Mouse (Mus musculus) hematopoietic stem cell, adult 5-6 weeks (primary cell): ENCODE measurements at regions not wholly inside any gene's neighbourhood (a gene's known extent, or its start where the extent isn't known, plus 50 kb on each side); places are given as distances from the start of the nearest gene placed in this dataset.
A peak's percentile ranks its signal among the peaks of the same experiment; 100 is the strongest.

Experiments
- ATAC-seq, 2 experiments: fragments of 125-278 bp in 1 of 2; replicated peaks in 1 of 2; 2 replicates each; pipeline ENCODE4 v1.8.0; 2016 to 2017; ENCODE audit warnings: inconsistent platforms in 2 of 2, mild to moderate bottlenecking in 2 of 2, moderate number of reproducible peaks in 2 of 2, low read depth in 1 of 2, moderate TSS enrichment in 1 of 2; ENCODE audit not compliant: low FRiP score in 2 of 2, poor library complexity in 2 of 2, severe bottlenecking in 2 of 2, insufficient read depth in 1 of 2, low TSS enrichment in 1 of 2

DNA sequence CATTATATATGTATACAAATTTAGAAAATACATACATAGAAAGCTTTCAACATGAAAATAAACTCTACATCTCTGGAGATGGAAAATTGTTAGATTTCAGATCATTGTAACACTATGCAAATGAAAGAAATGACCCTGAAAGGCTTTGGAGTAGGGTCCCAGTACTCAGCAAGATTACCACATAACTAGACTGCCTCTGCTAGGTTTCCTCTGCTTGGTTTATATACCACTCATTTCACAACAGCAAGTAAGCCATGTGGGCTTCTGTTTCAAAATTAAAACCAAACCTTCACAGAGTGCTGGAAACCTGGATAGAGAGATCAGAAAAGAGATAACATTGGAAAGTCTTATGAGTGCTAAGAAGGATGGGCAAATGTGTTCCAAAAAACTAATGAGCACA is 600.1 kb downstream of the Ptprc start:
- ATAC-seq: no peak

DNA sequence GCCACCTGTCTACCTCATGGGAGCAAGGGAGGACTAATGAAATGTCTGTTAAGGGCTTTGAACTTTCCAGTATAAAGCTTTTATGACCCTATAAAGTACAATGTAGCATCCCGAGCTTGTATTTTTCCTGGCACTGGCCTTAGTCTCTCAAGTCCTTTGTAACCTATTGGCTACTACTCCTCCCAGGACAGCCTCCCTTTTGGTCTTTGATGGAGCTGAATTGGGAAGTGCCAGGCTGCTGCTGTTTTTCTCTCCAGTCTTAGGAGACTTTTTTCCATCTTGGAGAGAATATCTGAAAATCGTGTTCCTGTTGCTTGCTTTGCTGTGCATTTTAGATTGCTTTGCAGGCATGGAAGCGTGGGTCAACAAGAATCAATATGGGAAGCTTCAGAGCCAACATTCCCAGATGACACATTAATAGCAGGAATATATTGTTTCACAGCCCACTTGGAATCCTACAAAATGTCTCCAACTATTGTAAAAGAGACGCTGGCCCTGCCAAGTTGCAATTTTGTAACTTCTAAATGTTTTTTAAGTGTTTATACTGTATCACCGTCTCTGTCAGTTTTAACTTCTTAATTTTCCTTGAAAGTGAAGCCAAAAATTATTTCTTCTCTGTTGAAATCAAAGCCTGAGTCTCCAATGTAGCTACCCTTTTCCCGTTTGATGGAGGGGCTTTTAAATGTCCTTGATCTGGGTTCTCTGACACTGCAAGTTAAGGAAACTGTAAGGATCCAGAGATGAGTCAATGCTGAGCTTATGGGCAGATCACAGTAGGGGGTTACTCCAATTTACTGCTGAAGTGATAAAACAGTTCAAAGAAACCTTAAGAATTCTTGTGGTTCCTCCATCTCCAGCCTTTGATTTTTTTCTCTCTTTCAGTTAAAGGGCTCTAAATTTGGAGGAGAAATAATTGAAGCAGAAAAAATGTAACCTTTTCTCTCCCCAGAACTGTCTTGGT is 603.3 kb downstream of the Ptprc start:
- ATAC-seq: no peak

DNA sequence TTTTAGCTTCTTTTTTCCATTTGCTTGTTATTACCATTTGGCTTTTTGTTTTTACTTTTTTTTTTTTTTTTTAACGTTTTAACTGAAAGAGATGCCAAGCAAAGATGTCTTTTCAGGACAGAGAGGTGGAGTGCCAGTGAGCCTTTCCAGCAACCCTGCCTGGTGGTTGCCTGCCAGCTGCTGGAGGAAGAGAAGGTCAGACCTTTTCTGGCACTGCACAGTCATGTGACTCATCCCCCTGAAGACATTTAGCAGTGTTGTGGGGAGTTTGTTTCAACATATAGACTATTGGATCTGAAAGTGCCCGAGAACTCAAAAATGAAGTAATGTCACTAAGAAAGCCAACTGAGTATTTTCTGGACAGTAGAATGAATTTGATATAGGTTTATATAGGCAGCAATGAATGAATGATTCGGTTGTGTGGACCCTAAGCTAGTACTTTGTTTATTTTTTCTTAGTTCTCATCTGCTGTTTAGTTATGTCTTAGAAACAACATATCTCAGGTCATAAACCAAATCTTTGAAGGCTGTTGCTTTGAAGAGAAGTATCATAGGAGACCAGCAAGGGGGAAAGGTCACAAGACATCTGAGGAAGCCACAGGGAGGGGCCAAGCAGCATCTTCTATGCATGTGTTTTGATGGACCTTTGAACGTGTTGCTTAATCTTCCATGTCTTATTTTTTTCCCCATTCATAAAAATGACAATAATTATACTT is 604.2 kb downstream of the Ptprc start:
- ATAC-seq: no peak

DNA sequence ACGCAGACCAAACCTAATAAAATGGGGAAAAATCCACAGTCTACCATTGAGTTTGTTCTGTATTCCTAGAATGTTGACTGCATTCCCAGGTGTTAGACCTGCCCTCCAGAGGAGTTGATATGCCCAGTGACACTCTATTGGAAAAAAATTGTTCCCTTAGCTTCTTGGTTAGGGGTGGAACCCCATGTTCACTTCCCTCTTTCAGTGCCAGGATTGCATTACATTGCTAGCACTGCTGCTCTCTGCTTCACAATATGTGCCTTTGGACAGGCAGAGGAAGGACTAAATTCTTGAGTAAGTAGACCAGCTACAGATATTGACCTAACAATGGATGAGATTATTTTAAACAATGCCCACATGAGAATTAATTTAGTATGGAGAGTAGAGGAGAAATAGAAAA is 607.3 kb upstream of the Nr5a2 start:
- no peak for ATAC-seq

DNA sequence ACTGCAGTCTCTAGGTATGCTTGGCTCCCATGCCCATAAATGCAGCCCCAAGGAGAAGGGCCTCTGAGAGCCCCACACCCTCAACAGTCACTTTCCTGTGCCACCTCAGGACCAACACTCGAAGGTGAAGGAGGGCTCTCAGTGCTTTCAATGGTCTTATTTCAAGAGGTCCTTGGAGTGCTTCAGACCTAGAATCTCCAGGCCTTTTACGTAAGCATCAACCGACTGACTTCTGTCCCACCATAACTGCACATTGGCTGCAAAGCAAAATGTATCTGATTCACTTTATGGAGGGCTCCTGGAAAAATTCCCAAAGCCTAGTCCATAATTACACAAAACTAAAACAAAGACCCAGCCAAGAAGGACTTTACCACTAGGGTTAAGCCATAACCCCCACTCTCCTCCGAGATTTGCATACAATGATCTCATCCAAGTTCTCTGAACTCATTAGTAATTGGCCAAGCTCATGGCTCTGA is 605.4 kb upstream of the Nr5a2 start:
- ATAC-seq: no peak

DNA sequence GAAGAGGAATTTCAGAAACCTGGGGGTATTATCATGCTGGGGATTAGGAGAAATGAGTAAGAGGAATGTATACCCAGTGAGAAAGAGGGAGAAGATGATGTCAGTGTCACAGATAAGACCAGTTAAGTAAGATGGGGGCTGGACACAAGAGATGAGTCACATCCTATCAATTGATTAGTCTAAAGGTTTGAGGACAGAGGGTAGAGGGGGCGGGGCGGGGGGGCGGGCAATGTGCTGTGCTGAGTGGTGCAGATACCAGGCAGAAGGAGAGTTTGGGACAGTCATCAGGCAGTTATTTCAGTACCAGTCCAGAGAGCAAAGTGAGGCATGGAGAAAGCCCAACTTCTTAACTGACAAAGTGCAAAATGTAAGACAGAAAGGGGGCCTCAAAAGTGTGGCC is 601.4 kb upstream of the Nr5a2 start:
- ATAC-seq: no peak

DNA sequence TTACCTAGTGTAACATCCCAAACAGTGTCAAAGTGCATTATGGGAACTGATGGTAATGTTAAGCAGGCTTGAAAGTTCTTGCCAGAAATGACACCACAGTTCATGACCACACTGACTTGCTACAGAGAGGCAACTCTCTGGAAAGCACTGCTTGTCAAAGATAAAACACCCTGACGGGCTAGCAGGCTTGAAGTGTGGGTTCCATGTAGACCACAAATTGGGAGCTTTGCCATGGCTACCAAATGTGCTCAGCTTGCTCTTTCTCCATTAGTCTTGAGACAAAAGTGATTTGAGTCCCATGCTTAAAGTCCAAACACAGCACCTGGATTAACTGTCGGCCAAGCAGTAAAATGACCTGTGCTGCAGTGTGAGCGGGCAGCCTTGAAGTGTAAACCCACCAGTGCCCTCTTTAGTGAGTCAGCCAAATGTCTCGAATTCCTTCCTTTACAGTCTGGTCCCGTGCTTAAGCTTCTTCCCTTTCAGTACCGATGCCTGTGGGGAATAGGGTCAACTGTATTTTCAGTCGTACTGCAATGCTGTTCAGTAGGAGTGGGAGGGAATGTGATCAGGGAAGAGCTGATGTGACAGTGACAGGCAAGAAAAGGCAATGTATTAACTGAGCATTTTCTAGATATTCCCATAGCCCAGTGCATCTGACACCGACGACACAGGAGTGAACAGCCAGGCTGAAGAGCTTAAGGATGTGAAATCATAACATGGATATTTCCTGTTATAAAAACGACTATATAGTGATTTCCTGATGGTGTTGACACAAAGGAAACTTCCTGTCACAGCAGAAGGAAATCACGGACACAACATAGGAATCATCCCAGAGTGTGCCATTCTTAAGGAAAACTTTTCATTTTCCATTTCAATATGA is 600.4 kb upstream of the Nr5a2 start:
- ATAC-seq: peak; percentile 99 to 100

DNA sequence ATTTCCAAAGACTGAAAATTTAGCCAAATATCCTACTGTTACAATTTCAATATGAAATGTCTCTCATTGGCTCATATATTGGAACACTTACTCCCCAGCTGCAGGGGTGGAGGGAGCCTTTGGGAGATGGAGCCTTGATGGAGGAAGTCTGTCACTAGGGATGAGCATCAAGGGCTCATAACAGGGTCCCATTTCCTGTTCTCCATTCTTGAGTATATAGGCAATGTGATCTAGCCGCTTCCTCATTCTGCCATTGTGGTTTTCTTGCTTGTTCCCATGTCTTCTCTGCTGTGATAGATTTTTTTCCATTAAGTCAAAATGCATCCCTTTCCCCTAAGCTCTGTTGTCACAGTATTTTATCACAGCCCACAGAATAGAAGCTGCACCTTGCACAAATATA is 589.4 kb upstream of the Nr5a2 start:
- ATAC-seq: peak in 1 of 2 experiments; percentile 27; a peak in 1 of 4 replicates

DNA sequence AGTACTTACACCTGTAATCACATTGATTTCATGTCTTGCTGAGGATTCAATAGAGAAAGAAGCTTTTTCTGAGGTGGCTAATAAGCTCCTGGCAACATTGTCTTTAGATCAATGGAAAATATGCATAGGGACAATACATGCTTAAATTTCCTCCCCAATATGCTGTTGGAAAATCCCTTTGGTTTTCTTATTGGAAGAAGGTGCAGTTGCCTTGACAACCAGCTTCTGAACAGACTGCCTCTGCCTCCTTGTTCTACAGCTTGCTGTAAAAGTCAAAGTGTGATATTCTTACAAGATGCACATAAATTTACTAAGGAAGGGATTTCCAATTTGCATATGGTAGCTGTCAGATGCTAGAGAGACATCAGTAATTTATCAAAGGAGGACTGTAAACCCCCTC is 585.4 kb upstream of the Nr5a2 start:
- ATAC-seq: no peak

DNA sequence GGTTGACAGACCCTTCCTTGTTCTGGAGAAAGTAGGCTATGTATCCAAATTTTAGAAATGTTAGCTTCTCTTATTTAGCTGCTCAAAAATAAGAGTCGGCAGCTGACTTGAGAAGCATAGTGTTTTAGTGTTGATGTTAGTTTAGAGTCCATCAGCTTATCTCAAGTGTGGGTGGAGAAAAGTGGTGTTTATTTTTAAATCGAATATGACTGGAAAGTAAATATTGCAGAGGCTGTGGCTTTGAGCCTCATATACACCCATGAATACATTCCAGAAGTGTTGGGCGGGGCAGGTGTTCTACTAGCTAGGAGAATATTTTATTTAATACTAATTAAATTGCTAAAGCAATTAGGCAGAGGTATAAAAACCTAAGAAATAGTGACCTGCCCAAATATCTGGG is 583.6 kb upstream of the Nr5a2 start:
- ATAC-seq: no peak

DNA sequence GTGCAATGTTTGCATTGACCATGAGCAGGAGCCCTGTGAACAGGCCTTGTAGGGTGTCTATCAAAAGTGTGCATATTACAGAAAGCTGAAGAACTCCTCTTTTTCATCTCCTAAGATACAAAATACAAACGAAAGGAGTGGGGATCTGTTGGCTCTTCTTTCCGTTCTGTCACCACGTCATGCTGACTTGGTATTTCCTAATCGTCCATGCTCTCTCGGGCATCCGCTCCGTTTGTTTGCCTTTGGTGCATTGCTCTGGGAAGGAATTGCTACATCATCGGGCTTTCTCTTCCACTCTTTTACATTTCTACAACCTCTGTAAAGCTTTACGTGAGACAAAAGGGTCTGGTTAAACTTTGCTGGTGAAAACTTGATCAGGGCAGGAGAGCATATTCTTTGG is 581.2 kb upstream of the Nr5a2 start:
- ATAC-seq: no peak

DNA sequence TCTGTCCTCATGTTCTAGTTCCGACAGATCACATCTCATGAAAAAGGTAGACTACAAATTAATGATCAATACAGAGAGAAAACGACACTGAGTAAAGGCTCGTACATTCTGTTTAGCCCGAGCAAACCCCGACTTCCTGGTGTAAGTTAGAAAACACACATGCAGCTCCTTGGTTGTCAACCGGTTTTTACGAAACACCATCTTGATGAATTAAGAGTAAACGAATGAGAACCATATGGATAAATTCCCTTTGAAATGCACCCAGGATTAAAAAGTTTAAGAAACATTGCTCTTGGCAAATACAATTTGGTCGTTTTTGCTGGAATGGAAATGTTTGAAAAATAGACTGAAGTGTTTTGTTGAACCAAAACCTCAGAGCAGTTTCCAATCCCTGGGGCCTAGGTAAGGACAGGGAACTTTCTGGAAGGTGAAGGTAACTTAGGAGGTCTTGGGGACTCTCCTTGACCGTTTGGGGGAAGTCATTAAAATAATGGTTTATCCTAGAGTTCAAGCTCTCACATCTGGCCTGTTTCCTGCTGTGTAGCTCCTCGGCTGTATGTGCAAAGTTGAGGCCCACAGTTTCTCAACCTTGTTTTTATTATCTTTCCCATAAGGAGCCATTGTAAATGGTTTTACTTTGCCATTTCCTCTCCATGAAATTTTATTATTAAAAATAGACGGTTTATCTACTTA is 579.3 kb upstream of the Nr5a2 start:
- ATAC-seq: no peak

DNA sequence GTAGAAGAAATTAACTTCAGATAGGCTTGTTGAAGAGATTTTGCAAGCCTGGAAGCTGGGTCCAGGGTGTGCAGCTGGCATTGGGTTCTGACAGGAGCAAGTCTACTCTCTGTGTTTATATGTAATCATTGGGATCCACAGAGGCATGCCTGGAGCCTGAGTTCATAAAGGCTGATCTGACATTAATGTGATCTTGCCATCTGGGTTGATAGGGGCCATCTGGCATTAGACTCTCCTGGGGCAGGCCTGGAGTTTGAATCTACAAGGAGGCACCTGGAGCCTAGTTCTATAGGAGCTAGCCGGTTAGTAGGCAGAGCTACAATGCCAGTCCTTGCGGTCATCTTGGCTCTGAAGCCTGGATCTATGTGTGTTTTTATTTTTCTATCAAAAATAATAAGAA is 554.5 kb upstream of the Nr5a2 start:
- ATAC-seq: no peak

DNA sequence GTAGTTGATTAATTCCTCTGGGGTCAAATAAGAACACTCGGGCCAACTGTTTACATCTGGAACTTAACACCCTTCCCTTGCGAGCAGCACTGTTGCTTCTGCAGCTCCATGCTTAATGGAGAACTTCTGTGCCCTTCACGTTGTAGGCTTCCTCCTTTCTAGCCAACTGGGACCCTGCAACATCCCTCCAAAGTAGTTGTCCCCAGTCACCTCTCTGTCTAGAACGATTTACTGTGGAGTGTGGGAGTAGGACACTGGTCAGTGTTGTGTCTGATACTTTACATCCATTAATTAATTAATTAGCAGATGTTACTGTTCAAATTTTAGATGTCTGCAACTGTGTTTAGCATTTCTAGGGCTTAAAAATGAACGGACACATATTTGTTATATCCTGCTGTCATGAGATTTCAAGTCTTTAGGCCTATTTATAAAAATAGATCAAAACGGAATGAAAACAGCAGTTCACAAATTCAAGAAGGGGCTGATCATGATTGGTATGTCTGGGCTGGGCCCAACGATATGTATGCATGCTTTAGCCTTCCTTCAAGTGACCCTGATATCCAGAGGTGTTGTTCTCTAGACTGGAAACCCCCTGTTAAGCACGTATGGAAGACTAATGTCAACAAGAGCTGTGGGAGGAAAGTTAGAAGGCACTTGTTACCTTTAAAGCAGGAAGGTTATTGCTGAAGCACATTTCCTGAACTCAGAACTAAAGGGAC is 543.6 kb upstream of the Nr5a2 start:
- no peak for ATAC-seq

DNA sequence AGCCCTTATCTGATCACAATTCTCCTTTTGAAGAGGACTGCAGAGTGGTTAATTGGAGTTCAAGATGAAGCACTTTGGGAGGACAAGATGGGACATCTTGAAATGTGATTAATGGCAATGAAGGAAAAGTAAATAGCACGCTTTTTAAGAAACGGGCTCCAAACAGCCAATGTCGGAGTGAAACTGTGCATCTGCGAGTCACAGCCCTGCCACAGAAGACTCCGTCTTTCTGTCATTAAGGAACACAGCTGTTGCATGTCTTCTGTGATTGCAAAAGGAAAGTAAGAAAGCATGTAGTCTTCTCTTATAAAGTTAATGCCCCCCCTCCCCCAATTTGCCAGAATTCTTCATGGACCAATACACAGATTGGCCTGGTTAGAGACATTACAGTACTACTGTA is 528.0 kb upstream of the Nr5a2 start:
- ATAC-seq: no peak

DNA sequence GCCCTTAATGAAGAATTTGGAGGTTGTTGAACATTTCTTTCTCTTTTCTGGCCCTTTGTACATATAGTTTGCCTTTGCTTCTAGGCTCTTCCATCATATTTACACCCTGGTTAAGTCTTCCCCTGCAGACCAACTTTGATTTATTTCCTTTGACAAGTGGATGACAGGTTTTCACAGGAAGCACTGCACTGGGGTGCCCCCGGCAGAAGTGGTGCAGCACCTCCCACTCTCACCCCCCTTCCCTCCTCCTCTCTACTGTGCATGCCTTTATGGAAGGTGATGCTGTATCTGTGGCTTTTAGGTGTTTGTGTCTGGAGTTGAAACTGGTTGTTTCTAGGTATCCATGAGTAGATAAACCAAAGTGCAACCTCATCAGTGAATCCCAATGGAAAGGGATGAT is 518.2 kb upstream of the Nr5a2 start:
- ATAC-seq: peak; percentile 51 to 75; a peak in 3 of 4 replicates
